Mouse (Mus musculus): ENCODE measurements at regions not wholly inside any gene's neighbourhood (a gene's known extent, or its start where the extent isn't known, plus 50 kb on each side); places are given as distances from the start of the nearest gene placed in this dataset.
"Not testable (repeated sequence)": the region's sequence is repeated elsewhere in the genome, so short reads cannot be mapped to it uniquely, and the experiment has no call there.

GRCm38 (mm10) chr7:75360874-75361273 is 51.8 kb upstream of the Sv2b start:
- peak; percentile 46 to 68 for DNase-seq (ENCODE audit: low spot score in 2 of 2)

GRCm38 (mm10) chr7:75362541-75362940 is 53.5 kb upstream of the Sv2b start:
- DNase-seq (ENCODE audit: low spot score in 2 of 2): no peak

GRCm38 (mm10) chr7:75365480-75365879 is 56.4 kb upstream of the Sv2b start:
- no peak for DNase-seq (ENCODE audit: low spot score in 2 of 2)

GRCm38 (mm10) chr7:75366285-75366882 is 57.3 kb upstream of the Sv2b start:
- peak; percentile 88 to 91 for DNase-seq (ENCODE audit: low spot score in 2 of 2)

- no peak for DNase-seq (ENCODE audit: low spot score in 2 of 2)
Observed at GRCm38 (mm10) chr7:75368315-75368714, 59.3 kb upstream of the Sv2b start.

GRCm38 (mm10) chr7:75369366-75369765 is 60.3 kb upstream of the Sv2b start:
- DNase-seq (ENCODE audit: low spot score in 2 of 2): no peak

- peak; percentile 84 to 94 for DNase-seq (ENCODE audit: low spot score in 2 of 2)
Observed at GRCm38 (mm10) chr7:75370595-75371519, 61.8 kb upstream of the Sv2b start.

- no peak for DNase-seq (ENCODE audit: low spot score in 2 of 2)
Observed at GRCm38 (mm10) chr7:75371520-75371876, 62.4 kb upstream of the Sv2b start.

- DNase-seq (ENCODE audit: low spot score in 2 of 2): no peak
Observed at GRCm38 (mm10) chr7:75371991-75372390, 62.9 kb upstream of the Sv2b start.

- peak in 1 of 2 experiments; percentile 72 for DNase-seq (ENCODE audit: low spot score in 2 of 2)
Observed at GRCm38 (mm10) chr7:75372892-75373444, 63.9 kb upstream of the Sv2b start.

- DNase-seq (ENCODE audit: low spot score in 2 of 2): no peak
Observed at GRCm38 (mm10) chr7:75374506-75374905, 65.4 kb upstream of the Sv2b start.

GRCm38 (mm10) chr7:75379595-75379994 is 70.5 kb upstream of the Sv2b start:
- no peak for DNase-seq (ENCODE audit: low spot score in 2 of 2)

- no peak for DNase-seq (ENCODE audit: low spot score in 2 of 2)
Observed at GRCm38 (mm10) chr7:75384506-75384911, 70.8 kb upstream of the Akap13 start.

GRCm38 (mm10) chr7:75387033-75387432 is 68.3 kb upstream of the Akap13 start:
- DNase-seq (ENCODE audit: low spot score in 2 of 2): no peak

GRCm38 (mm10) chr7:75387821-75388431 is 67.4 kb upstream of the Akap13 start:
- no peak for DNase-seq (ENCODE audit: low spot score in 2 of 2)

- DNase-seq (ENCODE audit: low spot score in 2 of 2): no peak
Observed at GRCm38 (mm10) chr7:75390162-75390561, 65.2 kb upstream of the Akap13 start.

GRCm38 (mm10) chr7:75392783-75393182 is 62.6 kb upstream of the Akap13 start:
- no peak for DNase-seq (ENCODE audit: low spot score in 2 of 2)

- no peak for DNase-seq (ENCODE audit: low spot score in 2 of 2)
Observed at GRCm38 (mm10) chr7:75393466-75393865, 61.9 kb upstream of the Akap13 start.

GRCm38 (mm10) chr7:75394866-75395580 is 60.3 kb upstream of the Akap13 start:
- no peak for DNase-seq (ENCODE audit: low spot score in 2 of 2)

- no peak for DNase-seq (ENCODE audit: low spot score in 2 of 2)
Observed at GRCm38 (mm10) chr7:75397559-75397958, 57.8 kb upstream of the Akap13 start.

- DNase-seq (ENCODE audit: low spot score in 2 of 2): not testable (repeated sequence)
Observed at GRCm38 (mm10) chr7:75398480-75398879, 56.9 kb upstream of the Akap13 start.
